Mouse (Mus musculus) heart, embryonic 15.5 days (tissue): ENCODE data around the gene Gsto1. TPM values are rescaled to one million over a fixed set of nuclear protein-coding genes. Genes with fewer than 3 reads are reported as not detected.

Experiments used
- ATAC-seq: fragments of 200-750 bp; cut with Nextera tagmentation; replicated peaks from 2 replicates; pipeline ENCODE4 v1.8.0; 2017; ENCODE audit warnings: low read depth, moderate TSS enrichment; ENCODE audit not compliant: insufficient number of reproducible peaks, insufficient read depth, low FRiP score
- H3K27ac ChIP-seq: fragments of 300-500 bp; sonication (generic); 2 replicates; pipeline ENCODE4 v1.5.1; 2015; ENCODE audit warnings: mild to moderate bottlenecking, inconsistent platforms
- H3K27me3 ChIP-seq: fragments of 300-500 bp; sonication (generic); 2 replicates; pipeline ENCODE4 v1.6.1; 2015; ENCODE audit warnings: inconsistent platforms
- H3K36me3 ChIP-seq: fragments of 300-500 bp; sonication (generic); 2 replicates; pipeline ENCODE4 v1.6.1; 2015; ENCODE audit warnings: mild to moderate bottlenecking, inconsistent platforms
- H3K4me1 ChIP-seq: fragments of 300-500 bp; sonication (generic); replicated peaks from 2 replicates; pipeline ENCODE4 v1.6.1; 2015; ENCODE audit warnings: inconsistent platforms
- H3K4me2 ChIP-seq: fragments of 300-500 bp; sonication (generic); 2 replicates; pipeline ENCODE4 v1.6.1; 2015; ENCODE audit warnings: inconsistent platforms, mild to moderate bottlenecking, moderate library complexity
- H3K4me3 ChIP-seq: fragments of 300-500 bp; sonication (generic); 2 replicates; pipeline ENCODE4 v1.5.1; 2015; ENCODE audit warnings: mild to moderate bottlenecking, inconsistent platforms
- H3K9ac ChIP-seq: fragments of 300-500 bp; sonication (generic); 2 replicates; pipeline ENCODE4 v1.6.1; 2015; ENCODE audit warnings: mild to moderate bottlenecking, inconsistent platforms
- H3K9me3 ChIP-seq: fragments of 300-500 bp; sonication (generic); replicated peaks from 2 replicates; pipeline ENCODE4 v1.6.1; 2016; ENCODE audit warnings: inconsistent platforms
- WGBS: fragments of 180-500 bp; shearing (Covaris S2); methylation state at CpG from one replicate; pipeline ENCODE4 v1.1.7; 2015; ENCODE audit warnings: mixed read lengths; 5-methylcytosine and 5-hydroxymethylcytosine counted together
- polyA plus RNA-seq: library from polyadenylated mRNA; unstranded; fragments of >200 nt; fragmentation: Nextera tagmentation; extraction: Ambion mirVana; gene quantifications from 2 replicates; pipeline ENCODE4 v1.2.1, GENCODE M21; 2015

Gene Gsto1
- polyA plus RNA-seq, 1 experiment from 2014 or later, result 103 TPM

GRCm38 (mm10) chr19:47910117-47910618, 55.4 kb downstream of the Gsto1 start:
- no peak for ATAC-seq
- Histone ChIP-seq H3K27me3 (no peaks in the 10 kb centered on the region), H3K4me3 (no peak overlapping the region), H3K36me3 (no peaks in the 10 kb centered on the region), H3K9me3 (no peaks in the 10 kb centered on the region), H3K27ac (peak overlapping the region; percentile 83), H3K4me1 (peaks cover 55% of the 10 kb centered on the region), H3K4me2 (peak overlapping the region; percentile 55), H3K9ac (no peak overlapping the region)
- WGBS, result 33% methylated on average over 3 of the region's 4 CpGs

GRCm38 (mm10) chr19:47910751-47911150, 56.0 kb downstream of the Gsto1 start:
- no peak overlapping the region for H3K4me3 ChIP-seq
- H3K36me3 ChIP-seq, result no peaks in the 10 kb centered on the region
- peaks cover 54% of the 10 kb centered on the region for H3K4me1 ChIP-seq
- H3K27me3 ChIP-seq, result no peaks in the 10 kb centered on the region
- H3K9ac ChIP-seq, result no peak overlapping the region
- 72% methylated on average over 4 of the region's 4 CpGs for WGBS
- no peaks in the 10 kb centered on the region for H3K9me3 ChIP-seq
- no peak for ATAC-seq
- peak overlapping the region; percentile 83; the same call in 1 of the 2 replicates for H3K27ac ChIP-seq
- no peak overlapping the region for H3K4me2 ChIP-seq

- no peaks in the 10 kb centered on the region for H3K9me3 ChIP-seq
- no peak overlapping the region for H3K9ac ChIP-seq
- H3K27me3 ChIP-seq, result no peaks in the 10 kb centered on the region
- no peak for ATAC-seq
- peaks cover 72% of the 10 kb centered on the region for H3K4me1 ChIP-seq
- no peak overlapping the region for H3K27ac ChIP-seq
- no peaks in the 10 kb centered on the region for H3K36me3 ChIP-seq
- H3K4me2 ChIP-seq, result no peak overlapping the region
- H3K4me3 ChIP-seq, result no peak overlapping the region
- WGBS, result 87% methylated on average over 7 of the region's 7 CpGs
Measured at GRCm38 (mm10) chr19:47913344-47913743, 58.6 kb downstream of the Gsto1 start.

DNA sequence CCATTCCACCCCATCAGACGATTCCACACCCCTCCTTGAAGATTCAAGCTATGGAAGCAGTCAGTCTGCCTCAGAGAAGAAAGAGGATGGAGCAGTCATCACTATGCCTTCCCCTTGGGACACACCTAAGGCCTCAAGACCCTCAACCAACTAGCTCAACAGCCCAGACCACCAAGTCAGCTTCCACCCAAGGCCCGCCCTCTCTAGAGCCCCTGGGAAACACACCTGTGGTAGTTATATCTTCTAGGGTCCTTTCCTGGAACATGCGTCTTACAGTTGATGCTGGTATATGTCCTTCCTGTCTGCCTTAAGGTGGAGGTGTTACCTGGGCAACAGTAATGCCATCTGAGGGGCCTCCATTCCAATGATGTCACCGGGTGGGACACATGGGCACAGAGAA, 59.4 kb downstream of the Gsto1 start:
- Histone ChIP-seq H3K27me3 (no peaks in the 10 kb centered on the region), H3K27ac (no peak overlapping the region), H3K9me3 (no peaks in the 10 kb centered on the region), H3K4me3 (no peak overlapping the region), H3K4me2 (no peak overlapping the region), H3K36me3 (no peaks in the 10 kb centered on the region), H3K9ac (no peak overlapping the region), H3K4me1 (peaks cover 63% of the 10 kb centered on the region)
- ATAC-seq, result no peak
- 89% methylated on average over 4 of the region's 4 CpGs for WGBS

Other genes starting within 250 kb of the Gsto1 start
- 0.30 and 0.86 TPM in 2 replicates for gene Col17a1, start 162.9 kb upstream of the Gsto1 start, polyA plus RNA-seq
- 173 and 175 TPM in 2 replicates for gene Sfr1, start 123.3 kb upstream of the Gsto1 start, polyA plus RNA-seq
- gene Gsto2, start 10.6 kb downstream of the Gsto1 start, polyA plus RNA-seq, result 0.74 and 1.2 TPM in 2 replicates
- gene Cfap43, start 64.3 kb downstream of the Gsto1 start, polyA plus RNA-seq, result 0.08 and 0.24 TPM in 2 replicates
- 17.4 and 20.7 TPM in 2 replicates for gene Itprip, start 64.3 kb downstream of the Gsto1 start, polyA plus RNA-seq
- gene Cfap58, start 82.7 kb downstream of the Gsto1 start, polyA plus RNA-seq, result 0.09 TPM in 1 of 2 replicates, not detected in the other